Mouse (Mus musculus): Measurements from ENCODE around the gene Gm13691.
"Not testable (repeated sequence)": the region's sequence is repeated elsewhere in the genome, so short reads cannot be mapped to it uniquely, and the experiment has no call there.

The Gm13691 gene

DNA sequence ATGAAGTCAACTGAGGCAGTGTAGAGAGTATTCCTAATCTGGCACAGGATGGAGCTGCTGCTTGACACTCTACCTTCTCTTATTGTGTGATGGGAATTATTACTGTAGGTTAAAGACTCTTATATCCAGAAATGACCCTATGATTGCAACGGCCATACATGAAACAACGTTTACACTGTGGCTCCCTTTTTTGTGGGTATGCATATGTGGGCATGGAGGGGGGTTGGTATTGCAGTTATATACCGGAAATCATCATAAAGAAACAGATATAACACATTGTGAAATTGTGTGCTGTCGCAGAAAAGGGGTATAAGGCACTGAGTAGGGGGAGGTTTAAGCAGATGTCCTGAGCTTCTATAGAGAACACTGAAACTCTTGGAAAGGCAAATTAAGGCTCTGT, 45.6 kb downstream of the Gm13691 start:
- DNase-seq, result no peak

DNA sequence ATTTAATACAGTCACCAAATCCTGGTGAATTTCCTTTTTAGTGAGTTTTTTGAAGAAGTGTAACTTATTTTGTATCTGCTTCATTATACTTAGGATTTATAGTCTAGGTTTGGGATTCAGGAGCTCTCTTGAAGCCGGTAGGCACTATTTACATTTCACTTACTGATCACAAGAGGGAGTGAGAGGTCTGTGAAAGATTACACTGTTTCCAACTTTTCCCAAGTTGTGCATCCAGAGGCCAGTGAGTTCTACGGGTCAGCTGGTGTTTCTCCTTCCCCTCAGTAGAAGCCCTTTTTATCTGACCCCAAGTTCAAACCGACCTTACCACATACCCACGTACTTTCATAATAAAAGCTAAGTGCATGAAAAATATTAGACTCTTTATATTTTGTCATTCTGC, 47.0 kb downstream of the Gm13691 start:
- DNase-seq, result peak; percentile 36

GRCm38 (mm10) chr2:84037943-84038342, 47.6 kb downstream of the Gm13691 start:
- DNase-seq, result not testable (repeated sequence)

DNA sequence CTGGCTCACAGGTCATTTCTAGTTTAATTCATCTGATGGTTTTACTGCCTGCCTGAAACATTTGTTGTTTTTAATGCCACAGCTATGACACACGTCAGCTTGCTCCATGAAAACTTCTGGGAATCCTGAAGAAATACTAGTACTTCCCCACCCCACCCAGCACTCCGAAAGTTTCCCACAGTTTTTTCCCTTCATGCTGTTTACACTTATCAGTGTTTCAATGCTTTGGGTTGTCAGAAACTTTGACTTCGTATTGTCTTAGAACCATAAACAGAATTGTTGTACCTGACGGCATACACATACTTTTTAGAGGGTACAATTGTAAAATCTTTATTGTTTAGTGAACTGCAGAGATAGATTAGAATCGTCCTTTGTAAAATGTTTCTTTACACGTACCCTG, 48.9 kb downstream of the Gm13691 start:
- peak; percentile 41 for DNase-seq
